Mouse (Mus musculus): ENCODE data around the gene Oog2. TPM values are rescaled to one million over a fixed set of nuclear protein-coding genes. Genes with fewer than 3 reads are reported as not detected.

Gene Oog2
- polyA plus RNA-seq (2015; fragmentation: Illumina TruSeq; extraction: RNeasy Lipid Tissue Mini Kit (QIAGEN cat#74804); ENCODE audit: insufficient read depth, low read depth, low replicate concordance): not detected

DNA sequence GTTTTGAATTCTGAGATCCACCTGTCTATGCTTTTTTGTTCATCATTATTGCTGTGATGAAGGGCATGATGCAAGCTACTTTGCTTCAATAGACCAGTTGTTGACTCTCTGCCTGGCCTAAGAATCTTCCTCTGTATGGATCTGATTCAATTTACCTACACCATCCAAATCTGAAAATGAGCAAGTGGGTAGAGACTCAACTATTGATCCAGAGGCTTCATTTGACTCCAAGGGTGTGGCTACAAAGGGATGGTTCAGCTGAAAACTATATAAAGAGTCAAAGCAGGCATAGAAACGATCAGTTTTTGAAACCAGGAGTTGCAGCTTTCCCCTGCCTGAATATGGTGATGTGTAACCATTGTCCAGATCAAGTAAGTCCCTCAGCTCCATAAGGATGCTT lies at the start of gene Oog2:
Gene Oog2 (plus strand): TSS at position 301 of the 400 bp plus-strand sequence.

DNA sequence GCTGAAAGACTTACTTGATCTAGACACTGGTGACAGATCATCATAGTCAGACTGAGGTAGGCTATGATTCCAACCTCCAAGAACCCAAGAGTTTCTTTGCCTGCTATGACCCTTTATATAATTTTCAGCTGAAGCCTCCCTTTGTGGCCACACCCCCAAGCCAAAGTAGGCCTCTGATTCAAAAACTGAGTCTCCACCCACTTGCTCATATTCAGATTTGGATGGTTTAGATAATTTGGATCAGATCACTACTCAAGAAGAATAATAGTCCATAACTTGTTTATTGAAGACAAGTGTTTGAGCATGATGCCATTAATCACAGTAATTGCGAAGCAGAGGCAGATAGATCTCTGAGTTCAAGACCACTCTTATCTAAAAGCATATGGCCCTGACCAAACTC lies 28.0 kb upstream of the Oog2 start, which contains the start of gene Oog3:
Gene Oog3 (minus strand): TSS at position 101 of the 400 bp plus-strand sequence.

DNA sequence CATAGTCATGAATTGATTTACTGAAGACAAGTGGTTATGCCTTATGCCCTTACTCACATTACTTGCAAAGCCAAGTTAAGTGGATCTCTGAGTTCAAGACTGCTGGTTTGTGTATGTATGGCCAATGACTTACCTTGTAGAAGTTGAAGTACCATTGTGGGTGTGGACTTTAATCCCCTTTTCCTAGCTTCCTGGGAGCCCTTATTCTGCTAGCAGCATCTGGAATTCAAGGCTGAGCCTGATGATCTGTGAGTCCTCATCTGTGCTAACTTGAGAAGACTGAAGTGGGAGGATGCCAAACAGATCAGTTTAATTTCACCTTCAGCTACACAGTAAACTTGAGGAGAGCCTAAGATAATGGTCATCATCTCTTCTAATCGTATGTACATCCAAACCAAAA lies 22.7 kb downstream of the Oog2 start, which contains the start of gene C87977:
Gene C87977 (minus strand): TSS at position 101 of the 400 bp plus-strand sequence.

Other genes with a start within 250 kb of the Oog2 start
- not detected for gene Pramef25, start 239.7 kb upstream of the Oog2 start, polyA plus RNA-seq (2015; fragmentation: Illumina TruSeq; extraction: RNeasy Lipid Tissue Mini Kit (QIAGEN cat#74804); ENCODE audit: insufficient read depth, low read depth, low replicate concordance)
- not detected for gene Gm13101, start 223.8 kb upstream of the Oog2 start, polyA plus RNA-seq (2015; fragmentation: Illumina TruSeq; extraction: RNeasy Lipid Tissue Mini Kit (QIAGEN cat#74804); ENCODE audit: insufficient read depth, low read depth, low replicate concordance)
- gene Pramef17, start 196.3 kb upstream of the Oog2 start, polyA plus RNA-seq (2015; fragmentation: Illumina TruSeq; extraction: RNeasy Lipid Tissue Mini Kit (QIAGEN cat#74804); ENCODE audit: insufficient read depth, low read depth, low replicate concordance): not detected
- not detected for gene Pramel4, start 131.6 kb upstream of the Oog2 start, polyA plus RNA-seq (2015; fragmentation: Illumina TruSeq; extraction: RNeasy Lipid Tissue Mini Kit (QIAGEN cat#74804); ENCODE audit: insufficient read depth, low read depth, low replicate concordance)
- not detected for gene Gm13102, start 84.2 kb upstream of the Oog2 start, polyA plus RNA-seq (2015; fragmentation: Illumina TruSeq; extraction: RNeasy Lipid Tissue Mini Kit (QIAGEN cat#74804); ENCODE audit: insufficient read depth, low read depth, low replicate concordance)
- not detected for gene Oog3, start 28.1 kb upstream of the Oog2 start, polyA plus RNA-seq (2015; fragmentation: Illumina TruSeq; extraction: RNeasy Lipid Tissue Mini Kit (QIAGEN cat#74804); ENCODE audit: insufficient read depth, low read depth, low replicate concordance)
- not detected for gene C87977, start 22.6 kb downstream of the Oog2 start, polyA plus RNA-seq (2015; fragmentation: Illumina TruSeq; extraction: RNeasy Lipid Tissue Mini Kit (QIAGEN cat#74804); ENCODE audit: insufficient read depth, low read depth, low replicate concordance)
- gene Pramel5, start 89.8 kb downstream of the Oog2 start, polyA plus RNA-seq (2015; fragmentation: Illumina TruSeq; extraction: RNeasy Lipid Tissue Mini Kit (QIAGEN cat#74804); ENCODE audit: insufficient read depth, low read depth, low replicate concordance): not detected
- not detected for gene Gm13128, start 139.5 kb downstream of the Oog2 start, polyA plus RNA-seq (2015; fragmentation: Illumina TruSeq; extraction: RNeasy Lipid Tissue Mini Kit (QIAGEN cat#74804); ENCODE audit: insufficient read depth, low read depth, low replicate concordance)
- gene Gm13119, start 167.2 kb downstream of the Oog2 start, polyA plus RNA-seq (2015; fragmentation: Illumina TruSeq; extraction: RNeasy Lipid Tissue Mini Kit (QIAGEN cat#74804); ENCODE audit: insufficient read depth, low read depth, low replicate concordance): not detected
- gene Pramef20, start 187.2 kb downstream of the Oog2 start, polyA plus RNA-seq (2015; fragmentation: Illumina TruSeq; extraction: RNeasy Lipid Tissue Mini Kit (QIAGEN cat#74804); ENCODE audit: insufficient read depth, low read depth, low replicate concordance): not detected
- gene Pramef12, start 217.7 kb downstream of the Oog2 start, polyA plus RNA-seq (2015; fragmentation: Illumina TruSeq; extraction: RNeasy Lipid Tissue Mini Kit (QIAGEN cat#74804); ENCODE audit: insufficient read depth, low read depth, low replicate concordance): not detected
- not detected for gene 1700012P22Rik, start 248.1 kb downstream of the Oog2 start, polyA plus RNA-seq (2015; fragmentation: Illumina TruSeq; extraction: RNeasy Lipid Tissue Mini Kit (QIAGEN cat#74804); ENCODE audit: insufficient read depth, low read depth, low replicate concordance)

Data from pancreas, adult 10 weeks (tissue).